Mouse (Mus musculus): ENCODE results near the gene Ankrd31. TPM values are rescaled to one million over a fixed set of nuclear protein-coding genes. Genes with fewer than 3 reads are reported as not detected.

The Ankrd31 gene
- total RNA-seq, 1 experiment = 1.4 TPM

GRCm38 (mm10) chr13:96717821-96718220 is 30.3 kb upstream of the Ankrd31 start:
- Histone ChIP-seq H3K27ac (ENCODE audit: insufficient read depth, low read depth, low read length, poor library complexity, severe bottlenecking) (no peak overlapping the region), H3K9ac (ENCODE audit: insufficient read depth, low read depth, low read length, poor library complexity, severe bottlenecking) (no peak overlapping the region), H3K36me3 (ENCODE audit: control insufficient read depth, insufficient read depth, low read length, poor library complexity, severe bottlenecking) (no peaks in the 10 kb centered on the region), H3K4me3 (ENCODE audit: insufficient read depth in 1 of 2, low read depth in 1 of 2, low read length in 2 of 2, poor library complexity in 1 of 2, severe bottlenecking in 1 of 2) (no peak overlapping the region), H3K9me3 (ENCODE audit: control insufficient read depth, insufficient read depth, low read depth, low read length) (no peaks in the 10 kb centered on the region), H3K4me1 (ENCODE audit: control insufficient read depth in 2 of 2, insufficient read depth in 2 of 2, low read length in 2 of 2, poor library complexity in 1 of 2) (no peaks in the 10 kb centered on the region)
- DNase-seq (ENCODE audit: low read depth, low spot score) = no peak
- in situ Hi-C loops (cut with MboI; ENCODE audit: low sequenced_read_pairs in 2 of 2, unreplicated experiment in 2 of 2) = no loop called here
- TF ChIP-seq HCFC1 (IDR thresholded peaks at IDR 0.05; ENCODE audit: borderline replicate concordance, insufficient read depth, low read length) (no peak), ZC3H11A (IDR thresholded peaks at IDR 0.05; ENCODE audit: borderline replicate concordance, low read depth, low read length) (no peak), CHD2 (IDR thresholded peaks at IDR 0.05; ENCODE audit: low read depth, low read length) (no peak), ZNF384 (IDR thresholded peaks at IDR 0.05; ENCODE audit: low read depth, low read length) (no peak), MAFK (IDR thresholded peaks at IDR 0.05; ENCODE audit: insufficient read depth, low read depth, low read length) (no peak)

GRCm38 (mm10) chr13:96720003-96720402 is 28.1 kb upstream of the Ankrd31 start:
- H3K9ac ChIP-seq (ENCODE audit: insufficient read depth, low read depth, low read length, poor library complexity, severe bottlenecking) = no peak overlapping the region
- DNase-seq (ENCODE audit: low read depth, low spot score) = no peak
- H3K4me1 ChIP-seq (ENCODE audit: control insufficient read depth in 2 of 2, insufficient read depth in 2 of 2, low read length in 2 of 2, poor library complexity in 1 of 2) = no peaks in the 10 kb centered on the region

GRCm38 (mm10) chr13:96728289-96728688 is 19.8 kb upstream of the Ankrd31 start:
- no peak for DNase-seq (ENCODE audit: low read depth, low spot score)
- in situ Hi-C loops (cut with MboI; ENCODE audit: low sequenced_read_pairs in 2 of 2, unreplicated experiment in 2 of 2) = no loop called here
- no peaks in the 10 kb centered on the region for H3K9me3 ChIP-seq (ENCODE audit: control insufficient read depth, insufficient read depth, low read depth, low read length)
- H3K36me3 ChIP-seq (ENCODE audit: control insufficient read depth, insufficient read depth, low read length, poor library complexity, severe bottlenecking) = no peaks in the 10 kb centered on the region
- TF ChIP-seq ZC3H11A (IDR thresholded peaks at IDR 0.05; ENCODE audit: borderline replicate concordance, low read depth, low read length) (no peak), CHD2 (IDR thresholded peaks at IDR 0.05; ENCODE audit: low read depth, low read length) (no peak), MAFK (IDR thresholded peaks at IDR 0.05; ENCODE audit: insufficient read depth, low read depth, low read length) (no peak), HCFC1 (IDR thresholded peaks at IDR 0.05; ENCODE audit: borderline replicate concordance, insufficient read depth, low read length) (no peak), ZNF384 (IDR thresholded peaks at IDR 0.05; ENCODE audit: low read depth, low read length) (no peak)
- H3K27ac ChIP-seq (ENCODE audit: insufficient read depth, low read depth, low read length, poor library complexity, severe bottlenecking) = no peak overlapping the region
- H3K4me3 ChIP-seq (ENCODE audit: insufficient read depth in 1 of 2, low read depth in 1 of 2, low read length in 2 of 2, poor library complexity in 1 of 2, severe bottlenecking in 1 of 2) = no peak overlapping the region
- no peaks in the 10 kb centered on the region for H3K4me1 ChIP-seq (ENCODE audit: control insufficient read depth in 2 of 2, insufficient read depth in 2 of 2, low read length in 2 of 2, poor library complexity in 1 of 2)
- H3K9ac ChIP-seq (ENCODE audit: insufficient read depth, low read depth, low read length, poor library complexity, severe bottlenecking) = no peak overlapping the region

More at GRCm38 (mm10) chr13:96720003-96720402, 28.1 kb upstream of the Ankrd31 start:
- no peak overlapping the region for H3K27ac ChIP-seq (ENCODE audit: insufficient read depth, low read depth, low read length, poor library complexity, severe bottlenecking)
- no peaks in the 10 kb centered on the region for H3K9me3 ChIP-seq (ENCODE audit: control insufficient read depth, insufficient read depth, low read depth, low read length)
- in situ Hi-C loops (cut with MboI; ENCODE audit: low sequenced_read_pairs in 2 of 2, unreplicated experiment in 2 of 2) = no loop called here
- H3K4me3 ChIP-seq (ENCODE audit: insufficient read depth in 1 of 2, low read depth in 1 of 2, low read length in 2 of 2, poor library complexity in 1 of 2, severe bottlenecking in 1 of 2) = no peak overlapping the region
- H3K36me3 ChIP-seq (ENCODE audit: control insufficient read depth, insufficient read depth, low read length, poor library complexity, severe bottlenecking) = no peaks in the 10 kb centered on the region
- TF ChIP-seq HCFC1 (IDR thresholded peaks at IDR 0.05; ENCODE audit: borderline replicate concordance, insufficient read depth, low read length) (no peak), ZNF384 (IDR thresholded peaks at IDR 0.05; ENCODE audit: low read depth, low read length) (no peak)

- no peaks in the 10 kb centered on the region for H3K9me3 ChIP-seq (ENCODE audit: control insufficient read depth, insufficient read depth, low read depth, low read length)
- no peaks in the 10 kb centered on the region for H3K36me3 ChIP-seq (ENCODE audit: control insufficient read depth, insufficient read depth, low read length, poor library complexity, severe bottlenecking)
- H3K9ac ChIP-seq (ENCODE audit: insufficient read depth, low read depth, low read length, poor library complexity, severe bottlenecking) = no peak overlapping the region
- DNase-seq (ENCODE audit: low read depth, low spot score) = no peak
- TF ChIP-seq CHD2 (IDR thresholded peaks at IDR 0.05; ENCODE audit: low read depth, low read length) = no peak
- TF ChIP-seq ZC3H11A (IDR thresholded peaks at IDR 0.05; ENCODE audit: borderline replicate concordance, low read depth, low read length) = no peak
- no peak for TF ChIP-seq HCFC1 (IDR thresholded peaks at IDR 0.05; ENCODE audit: borderline replicate concordance, insufficient read depth, low read length)
- TF ChIP-seq ZNF384 (IDR thresholded peaks at IDR 0.05; ENCODE audit: low read depth, low read length) = no peak
- TF ChIP-seq MAFK (IDR thresholded peaks at IDR 0.05; ENCODE audit: insufficient read depth, low read depth, low read length) = no peak
- H3K4me1 ChIP-seq (ENCODE audit: control insufficient read depth in 2 of 2, insufficient read depth in 2 of 2, low read length in 2 of 2, poor library complexity in 1 of 2) = no peaks in the 10 kb centered on the region
- no peak overlapping the region for H3K4me3 ChIP-seq (ENCODE audit: insufficient read depth in 1 of 2, low read depth in 1 of 2, low read length in 2 of 2, poor library complexity in 1 of 2, severe bottlenecking in 1 of 2)
- in situ Hi-C loops (cut with MboI; ENCODE audit: low sequenced_read_pairs in 2 of 2, unreplicated experiment in 2 of 2) = no loop called here
- no peak overlapping the region for H3K27ac ChIP-seq (ENCODE audit: insufficient read depth, low read depth, low read length, poor library complexity, severe bottlenecking)
Measured at GRCm38 (mm10) chr13:96729146-96729545, 18.9 kb upstream of the Ankrd31 start.

- no peaks in the 10 kb centered on the region for H3K4me1 ChIP-seq (ENCODE audit: control insufficient read depth in 2 of 2, insufficient read depth in 2 of 2, low read length in 2 of 2, poor library complexity in 1 of 2)
- in situ Hi-C loops (cut with MboI; ENCODE audit: low sequenced_read_pairs in 2 of 2, unreplicated experiment in 2 of 2) = no loop called here
- H3K9ac ChIP-seq (ENCODE audit: insufficient read depth, low read depth, low read length, poor library complexity, severe bottlenecking) = no peak overlapping the region
- TF ChIP-seq ZC3H11A (IDR thresholded peaks at IDR 0.05; ENCODE audit: borderline replicate concordance, low read depth, low read length) = no peak
- TF ChIP-seq CHD2 (IDR thresholded peaks at IDR 0.05; ENCODE audit: low read depth, low read length) = no peak
- no peak for TF ChIP-seq MAFK (IDR thresholded peaks at IDR 0.05; ENCODE audit: insufficient read depth, low read depth, low read length)
- no peak for TF ChIP-seq HCFC1 (IDR thresholded peaks at IDR 0.05; ENCODE audit: borderline replicate concordance, insufficient read depth, low read length)
- no peak for TF ChIP-seq ZNF384 (IDR thresholded peaks at IDR 0.05; ENCODE audit: low read depth, low read length)
- no peak overlapping the region for H3K27ac ChIP-seq (ENCODE audit: insufficient read depth, low read depth, low read length, poor library complexity, severe bottlenecking)
- H3K36me3 ChIP-seq (ENCODE audit: control insufficient read depth, insufficient read depth, low read length, poor library complexity, severe bottlenecking) = no peaks in the 10 kb centered on the region
- no peak overlapping the region for H3K4me3 ChIP-seq (ENCODE audit: insufficient read depth in 1 of 2, low read depth in 1 of 2, low read length in 2 of 2, poor library complexity in 1 of 2, severe bottlenecking in 1 of 2)
- no peaks in the 10 kb centered on the region for H3K9me3 ChIP-seq (ENCODE audit: control insufficient read depth, insufficient read depth, low read depth, low read length)
- no peak for DNase-seq (ENCODE audit: low read depth, low spot score)
Measured at GRCm38 (mm10) chr13:96730116-96730515, 18.0 kb upstream of the Ankrd31 start.

Data from ES-E14 (cell line).